Mouse (Mus musculus): ENCODE measurements around the gene Cmss1. TPM values are rescaled to one million over a fixed set of nuclear protein-coding genes. Genes with fewer than 3 reads are reported as not detected.
A peak's percentile ranks its signal among the peaks of the same experiment; 100 is the strongest.

Gene Cmss1
- polyA plus RNA-seq, 1 experiment = 3.0 TPM

DNA sequence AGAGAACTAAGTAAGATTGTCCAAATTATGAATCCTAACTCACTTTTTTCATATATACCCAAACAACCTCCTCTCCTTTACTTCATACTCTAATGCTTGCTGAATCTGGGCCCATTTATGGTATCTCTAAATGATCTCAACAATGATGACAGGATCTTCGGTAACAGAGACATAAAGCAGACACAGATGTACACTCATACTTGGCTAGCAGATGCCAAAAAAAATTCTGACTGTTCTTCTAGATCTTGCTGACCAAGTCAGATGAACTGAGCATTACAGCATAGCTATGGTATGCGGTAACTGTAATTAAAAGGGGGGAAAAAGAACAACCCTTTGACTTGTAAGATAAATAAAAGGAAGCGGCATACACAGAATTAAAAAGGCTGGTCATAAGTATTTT lies 43.2 kb downstream of the Cmss1 start:
- Histone ChIP-seq H3K4me3 (ENCODE audit: extremely low read depth, insufficient read depth, insufficient read length) (no peak overlapping the region), H3K4me1 (ENCODE audit: control insufficient read depth, insufficient read depth, insufficient read length) (peaks cover 2% of the 10 kb centered on the region; the same call in 1 of the 2 replicates), H3K27me3 (ENCODE audit: control insufficient read depth, insufficient read depth, low read length) (no peaks in the 10 kb centered on the region), H3K36me3 (ENCODE audit: control insufficient read depth, insufficient read depth, low read length) (peaks cover 19% of the 10 kb centered on the region), H3K27ac (ENCODE audit: insufficient read depth, low read length) (no peak overlapping the region)
- 85% methylated on average over 3 of the region's 3 CpGs for WGBS
- no peak for DNase-seq (ENCODE audit: low read depth in 1 of 2, low spot score in 2 of 2)
- TF ChIP-seq CTCF (IDR thresholded peaks at IDR 0.05; ENCODE audit: extremely low read depth, insufficient read depth, insufficient read length, insufficient replicate concordance) (no peak), POLR2A (IDR thresholded peaks at IDR 0.05; ENCODE audit: low read depth, low read length) (no peak)

- Histone ChIP-seq H3K4me1 (ENCODE audit: control insufficient read depth, insufficient read depth, insufficient read length) (peaks cover 8% of the 10 kb centered on the region), H3K27ac (ENCODE audit: insufficient read depth, low read length) (no peak overlapping the region), H3K27me3 (ENCODE audit: control insufficient read depth, insufficient read depth, low read length) (no peaks in the 10 kb centered on the region), H3K36me3 (ENCODE audit: control insufficient read depth, insufficient read depth, low read length) (peaks cover 17% of the 10 kb centered on the region), H3K4me3 (ENCODE audit: extremely low read depth, insufficient read depth, insufficient read length) (no peak overlapping the region)
- TF ChIP-seq CTCF (IDR thresholded peaks at IDR 0.05; ENCODE audit: extremely low read depth, insufficient read depth, insufficient read length, insufficient replicate concordance) (no peak), POLR2A (IDR thresholded peaks at IDR 0.05; ENCODE audit: low read depth, low read length) (no peak)
- no peak for DNase-seq (ENCODE audit: low read depth in 1 of 2, low spot score in 2 of 2)
- 87% methylated on average over 1 of the region's 1 CpGs for WGBS
Observed at GRCm38 (mm10) chr16:57560185-57560584, 46.5 kb downstream of the Cmss1 start.

DNA sequence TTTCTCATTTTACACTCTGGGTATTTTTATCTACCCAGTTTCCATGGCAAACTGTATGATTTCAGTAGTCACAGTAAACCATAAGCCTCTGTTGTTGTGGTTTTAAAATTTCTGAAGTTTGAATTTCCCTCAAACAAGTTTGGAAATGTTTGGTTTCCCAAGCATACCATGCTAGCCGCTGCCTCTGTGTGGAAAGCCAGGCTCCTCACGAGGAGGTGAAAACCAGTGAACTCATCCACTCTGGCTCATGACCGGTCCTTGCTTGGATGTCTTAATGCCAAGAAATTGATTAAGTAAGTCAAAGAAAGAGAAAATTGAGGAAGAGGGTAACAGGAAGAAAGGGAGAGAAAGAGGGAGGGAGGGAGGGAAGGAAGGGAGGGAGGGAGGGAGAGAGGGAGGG lies 48.4 kb downstream of the Cmss1 start:
- DNase-seq (ENCODE audit: low read depth in 1 of 2, low spot score in 2 of 2) = no peak
- Histone ChIP-seq H3K4me1 (ENCODE audit: control insufficient read depth, insufficient read depth, insufficient read length) (peaks cover 17% of the 10 kb centered on the region), H3K4me3 (ENCODE audit: extremely low read depth, insufficient read depth, insufficient read length) (no peak overlapping the region)

GRCm38 (mm10) chr16:57556244-57556643 lies 50.4 kb downstream of the Cmss1 start:
- peaks cover 23% of the 10 kb centered on the region for H3K4me1 ChIP-seq (ENCODE audit: control insufficient read depth, insufficient read depth, insufficient read length)
- no peak overlapping the region for H3K4me3 ChIP-seq (ENCODE audit: extremely low read depth, insufficient read depth, insufficient read length)
- 72% methylated on average over 2 of the region's 2 CpGs for WGBS
- no peak overlapping the region; the same call in 1 of the 2 replicates for H3K27ac ChIP-seq (ENCODE audit: insufficient read depth, low read length)
- no peak for TF ChIP-seq CTCF (IDR thresholded peaks at IDR 0.05; ENCODE audit: extremely low read depth, insufficient read depth, insufficient read length, insufficient replicate concordance)
- no peak for TF ChIP-seq POLR2A (IDR thresholded peaks at IDR 0.05; ENCODE audit: low read depth, low read length)
- H3K27me3 ChIP-seq (ENCODE audit: control insufficient read depth, insufficient read depth, low read length) = no peaks in the 10 kb centered on the region
- DNase-seq (ENCODE audit: low read depth in 1 of 2, low spot score in 2 of 2) = no peak
- peaks cover 13% of the 10 kb centered on the region for H3K36me3 ChIP-seq (ENCODE audit: control insufficient read depth, insufficient read depth, low read length)

More for the DNA sequence above, 48.4 kb downstream of the Cmss1 start:
- WGBS = 80% methylated on average over 3 of the region's 3 CpGs
- H3K36me3 ChIP-seq (ENCODE audit: control insufficient read depth, insufficient read depth, low read length) = peaks cover 12% of the 10 kb centered on the region
- peak overlapping the region; percentile 22; the same call in 1 of the 2 replicates for H3K27ac ChIP-seq (ENCODE audit: insufficient read depth, low read length)
- TF ChIP-seq CTCF (IDR thresholded peaks at IDR 0.05; ENCODE audit: extremely low read depth, insufficient read depth, insufficient read length, insufficient replicate concordance) = no peak
- no peak for TF ChIP-seq POLR2A (IDR thresholded peaks at IDR 0.05; ENCODE audit: low read depth, low read length)
- no peaks in the 10 kb centered on the region for H3K27me3 ChIP-seq (ENCODE audit: control insufficient read depth, insufficient read depth, low read length)

- TF ChIP-seq POLR2A (IDR thresholded peaks at IDR 0.05; ENCODE audit: low read depth, low read length) = no peak
- no peak for TF ChIP-seq CTCF (IDR thresholded peaks at IDR 0.05; ENCODE audit: extremely low read depth, insufficient read depth, insufficient read length, insufficient replicate concordance)
- Histone ChIP-seq H3K27me3 (ENCODE audit: control insufficient read depth, insufficient read depth, low read length) (no peaks in the 10 kb centered on the region), H3K36me3 (ENCODE audit: control insufficient read depth, insufficient read depth, low read length) (peaks cover 14% of the 10 kb centered on the region), H3K27ac (ENCODE audit: insufficient read depth, low read length) (peak overlapping the region; percentile 46; the same call in 1 of the 2 replicates), H3K4me3 (ENCODE audit: extremely low read depth, insufficient read depth, insufficient read length) (no peak overlapping the region), H3K4me1 (ENCODE audit: control insufficient read depth, insufficient read depth, insufficient read length) (peaks cover 23% of the 10 kb centered on the region)
- no peak for DNase-seq (ENCODE audit: low read depth in 1 of 2, low spot score in 2 of 2)
- WGBS = 51% methylated on average over 4 of the region's 4 CpGs
Observed at GRCm38 (mm10) chr16:57555667-57556066, 51.0 kb downstream of the Cmss1 start.

DNA sequence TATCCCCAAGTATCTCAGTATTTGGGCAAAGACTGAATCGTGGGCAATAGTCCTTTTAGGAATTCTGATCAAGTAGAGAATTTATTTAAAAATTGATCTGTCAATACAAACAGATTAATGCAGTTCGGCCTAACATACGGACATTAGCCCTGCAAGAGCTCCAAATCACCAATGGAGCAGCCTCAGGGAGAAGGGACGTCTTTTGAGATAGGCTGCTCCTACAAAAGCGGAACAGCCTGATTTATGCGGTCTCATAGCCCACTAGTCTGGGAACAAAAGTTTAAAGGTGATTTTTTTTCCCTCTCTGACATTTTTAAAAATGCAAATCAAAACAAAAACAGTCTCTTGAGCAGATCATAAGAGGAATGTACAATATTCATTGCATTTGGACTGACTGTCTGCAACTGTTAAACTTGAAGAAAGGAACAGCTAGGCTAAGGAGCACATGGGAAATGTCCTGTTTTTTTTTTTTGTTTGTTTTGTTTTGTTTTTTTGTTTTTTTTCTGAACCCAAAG lies 51.7 kb downstream of the Cmss1 start:
- H3K27me3 ChIP-seq (ENCODE audit: control insufficient read depth, insufficient read depth, low read length) = no peaks in the 10 kb centered on the region
- no peak overlapping the region for H3K4me3 ChIP-seq (ENCODE audit: extremely low read depth, insufficient read depth, insufficient read length)
- H3K27ac ChIP-seq (ENCODE audit: insufficient read depth, low read length) = no peak overlapping the region
- H3K4me1 ChIP-seq (ENCODE audit: control insufficient read depth, insufficient read depth, insufficient read length) = peaks cover 23% of the 10 kb centered on the region
- 91% methylated on average over 6 of the region's 6 CpGs for WGBS
- DNase-seq (ENCODE audit: low read depth in 1 of 2, low spot score in 2 of 2) = no peak
- peaks cover 14% of the 10 kb centered on the region for H3K36me3 ChIP-seq (ENCODE audit: control insufficient read depth, insufficient read depth, low read length)
- no peak for TF ChIP-seq CTCF (IDR thresholded peaks at IDR 0.05; ENCODE audit: extremely low read depth, insufficient read depth, insufficient read length, insufficient replicate concordance)
- no peak for TF ChIP-seq POLR2A (IDR thresholded peaks at IDR 0.05; ENCODE audit: low read depth, low read length)

DNA sequence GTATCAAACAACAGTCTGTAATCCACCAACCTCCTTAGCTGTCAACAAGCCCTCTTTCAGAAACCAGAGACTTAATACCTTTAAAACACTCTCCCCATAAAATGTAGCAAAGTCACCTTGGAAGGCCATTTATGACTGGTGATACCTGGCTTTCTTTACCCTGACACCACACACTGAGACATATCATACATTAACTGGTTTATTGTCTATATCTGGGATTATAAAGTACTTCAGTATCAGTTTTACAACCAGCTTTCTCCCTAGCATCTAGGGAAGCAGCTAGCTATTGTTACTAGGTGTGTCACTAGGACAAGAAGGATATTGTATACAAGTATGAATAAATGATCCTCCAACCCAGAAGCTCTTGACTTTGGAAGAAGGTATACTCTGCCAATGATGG lies 53.4 kb downstream of the Cmss1 start:
- no peak overlapping the region for H3K4me3 ChIP-seq (ENCODE audit: extremely low read depth, insufficient read depth, insufficient read length)
- H3K4me1 ChIP-seq (ENCODE audit: control insufficient read depth, insufficient read depth, insufficient read length) = peaks cover 22% of the 10 kb centered on the region
- no peak for DNase-seq (ENCODE audit: low read depth in 1 of 2, low spot score in 2 of 2)
- H3K36me3 ChIP-seq (ENCODE audit: control insufficient read depth, insufficient read depth, low read length) = peaks cover 13% of the 10 kb centered on the region
- no peaks in the 10 kb centered on the region for H3K27me3 ChIP-seq (ENCODE audit: control insufficient read depth, insufficient read depth, low read length)
- no peak overlapping the region for H3K27ac ChIP-seq (ENCODE audit: insufficient read depth, low read length)
- no peak for TF ChIP-seq CTCF (IDR thresholded peaks at IDR 0.05; ENCODE audit: extremely low read depth, insufficient read depth, insufficient read length, insufficient replicate concordance)
- no peak for TF ChIP-seq POLR2A (IDR thresholded peaks at IDR 0.05; ENCODE audit: low read depth, low read length)
